Mouse (Mus musculus) embryonic facial prominence, embryonic 11.5 days (tissue): ENCODE measurements around the gene Pom121l2. TPM values are rescaled to one million over a fixed set of nuclear protein-coding genes. Genes with fewer than 3 reads are reported as not detected.

Experiments used
- ATAC-seq: fragments of 200-750 bp; cut with Nextera tagmentation; replicated peaks from 2 replicates; pipeline ENCODE4 v1.8.0; 2017; ENCODE audit warnings: low read depth; ENCODE audit not compliant: insufficient number of reproducible peaks, low FRiP score, low TSS enrichment
- DNase-seq: peaks from one replicate; pipeline ENCODE4 v3.0.0-alpha.2; 2015; ENCODE audit warnings: low spot score
- H3K27ac ChIP-seq: fragments of 300-500 bp; sonication (generic); replicated peaks from 2 replicates; pipeline ENCODE4 v1.5.1; 2014; ENCODE audit warnings: mild to moderate bottlenecking, low read depth, low read length, control low read depth
- H3K27me3 ChIP-seq: fragments of 300-500 bp; sonication (generic); 2 replicates; pipeline ENCODE4 v1.6.1; 2014; ENCODE audit warnings: mild to moderate bottlenecking, low read length, moderate library complexity, mixed read lengths; ENCODE audit not compliant: control insufficient read depth, insufficient read depth
- H3K36me3 ChIP-seq: fragments of 300-500 bp; sonication (generic); replicated peaks from 2 replicates; pipeline ENCODE4 v1.6.1; 2014; ENCODE audit warnings: low read depth, mild to moderate bottlenecking, low read length, moderate library complexity, mixed read lengths; ENCODE audit not compliant: control insufficient read depth, insufficient read depth
- H3K4me1 ChIP-seq: fragments of 300-500 bp; sonication (generic); 2 replicates; pipeline ENCODE4 v1.6.1; 2014; ENCODE audit warnings: low read length, mixed read lengths; ENCODE audit not compliant: control insufficient read depth, insufficient read depth
- H3K4me2 ChIP-seq: fragments of 300-500 bp; sonication (generic); 2 replicates; pipeline ENCODE4 v1.6.1; 2014; ENCODE audit warnings: low read depth, mild to moderate bottlenecking, control low read depth, low read length, moderate library complexity
- H3K4me3 ChIP-seq: fragments of 300-500 bp; sonication (generic); 2 replicates; pipeline ENCODE4 v1.5.1; 2014; ENCODE audit warnings: low read depth, low read length, control low read depth
- H3K9ac ChIP-seq: fragments of 300-500 bp; sonication (generic); replicated peaks from 2 replicates; pipeline ENCODE4 v1.6.1; 2014; ENCODE audit warnings: mild to moderate bottlenecking, control low read depth, low read length
- H3K9me3 ChIP-seq: fragments of 300-500 bp; sonication (generic); replicated peaks from 2 replicates; pipeline ENCODE4 v1.6.1; 2016; ENCODE audit warnings: mild to moderate bottlenecking, low read length, inconsistent platforms, mixed read lengths; ENCODE audit not compliant: control insufficient read depth
- WGBS: fragments of 180-500 bp; shearing (Covaris S2); extraction: QIAGEN DNeasy Blood & Tissue Kit; methylation state at CpG from one replicate; pipeline ENCODE4 v1.1.7; 2014; 5-methylcytosine and 5-hydroxymethylcytosine counted together
- polyA plus RNA-seq: library from polyadenylated mRNA; unstranded; fragments of >200 nt; fragmentation: Nextera tagmentation; extraction: Ambion mirVana; gene quantifications from 2 replicates; pipeline ENCODE4 v1.2.1, GENCODE M21; 2014

The Pom121l2 gene
- polyA plus RNA-seq = 0.24 TPM in 1 of 2 replicates, not detected in the other

DNA sequence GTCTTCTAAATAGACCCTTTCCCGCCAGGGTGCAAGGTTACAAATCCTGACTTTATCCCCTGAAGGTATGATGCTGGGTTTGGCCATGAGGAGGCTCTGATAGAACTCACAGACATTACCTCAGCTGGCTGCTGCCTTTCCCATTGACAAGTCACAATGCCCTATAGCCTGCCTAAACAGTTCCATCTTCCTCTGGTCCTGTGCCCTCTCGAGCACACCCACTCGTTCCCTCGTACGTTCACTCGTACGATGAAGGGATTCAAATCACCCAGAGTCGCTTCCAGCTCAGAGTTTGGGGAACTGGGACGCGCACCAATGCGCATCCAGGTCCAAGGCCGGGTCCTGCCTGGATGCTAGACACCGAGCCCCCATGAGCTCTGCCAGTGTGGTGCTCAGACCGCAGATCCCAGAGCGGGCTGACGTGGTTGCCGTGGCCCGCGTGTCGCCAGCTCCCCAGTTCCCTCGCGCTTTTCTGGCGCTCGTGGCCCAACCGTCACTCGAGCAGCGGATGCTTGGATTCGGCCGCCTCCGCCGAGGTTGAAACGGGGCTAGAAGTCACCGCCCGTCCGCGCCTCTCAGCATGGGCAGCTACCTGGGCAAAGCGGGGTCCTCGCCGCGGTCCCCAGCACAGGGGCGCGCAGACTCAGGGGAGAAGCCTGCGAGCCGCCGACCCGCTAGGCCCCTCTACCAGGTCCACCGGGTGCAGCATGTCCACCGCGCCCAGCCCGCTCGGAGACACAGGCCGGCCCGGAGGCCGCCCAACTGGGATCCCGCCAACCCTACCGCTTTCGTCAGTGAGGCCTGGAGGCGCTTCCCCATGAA lies at the start of gene Pom121l2:
TSS of gene Pom121l2 (plus strand) at position 214 of the 822 bp plus-strand sequence.
- ATAC-seq (peak; percentile 60; the same call in 1 of the 2 replicates), DNase-seq (peak; percentile 56)
- WGBS = under 1% methylated on average over 58 of the region's 58 CpGs
- peak within 1 kb of the TSS; percentile 95 for H3K4me2 ChIP-seq
- H3K9ac ChIP-seq = peak within 1 kb of the TSS; percentile 74
- no peaks in the 10 kb centered on the region for H3K36me3 ChIP-seq
- no peaks in the 10 kb centered on the region for H3K9me3 ChIP-seq
- peak within 1 kb of the TSS; percentile 57 for H3K4me3 ChIP-seq
- peaks cover 20% of the 10 kb centered on the region for H3K27me3 ChIP-seq
- no peak within 1 kb of the TSS for H3K27ac ChIP-seq
- H3K4me1 ChIP-seq = peaks cover 4% of the 10 kb centered on the region; the same call in 1 of the 2 replicates

DNA sequence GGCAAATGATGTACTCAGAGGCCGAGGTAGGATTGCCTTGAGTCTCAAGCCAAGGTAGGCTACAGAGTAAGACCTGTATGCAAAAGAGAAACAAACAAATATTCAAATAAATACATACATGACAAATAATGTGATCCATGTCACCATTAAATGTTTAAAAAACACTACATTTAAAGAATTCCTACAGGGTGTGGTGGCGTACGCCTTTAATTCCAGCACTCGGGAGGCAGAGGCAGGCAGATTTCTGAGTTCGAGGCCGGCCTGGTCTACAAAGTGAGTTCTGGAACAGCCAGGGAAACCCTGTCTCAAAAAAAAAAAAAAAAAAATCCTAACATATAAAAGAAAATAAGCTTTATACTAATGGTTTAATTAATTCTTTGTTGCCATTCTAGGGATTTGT lies 49.3 kb upstream of the Pom121l2 start:
- 44% methylated on average over 6 of the region's 6 CpGs for WGBS
- Histone ChIP-seq H3K4me3 (no peak overlapping the region), H3K9ac (no peak overlapping the region), H3K4me1 (no peaks in the 10 kb centered on the region), H3K27ac (no peak overlapping the region), H3K36me3 (no peaks in the 10 kb centered on the region), H3K9me3 (no peaks in the 10 kb centered on the region), H3K4me2 (no peak overlapping the region), H3K27me3 (no peaks in the 10 kb centered on the region)
- DNase-seq = no peak
- no peak for ATAC-seq

DNA sequence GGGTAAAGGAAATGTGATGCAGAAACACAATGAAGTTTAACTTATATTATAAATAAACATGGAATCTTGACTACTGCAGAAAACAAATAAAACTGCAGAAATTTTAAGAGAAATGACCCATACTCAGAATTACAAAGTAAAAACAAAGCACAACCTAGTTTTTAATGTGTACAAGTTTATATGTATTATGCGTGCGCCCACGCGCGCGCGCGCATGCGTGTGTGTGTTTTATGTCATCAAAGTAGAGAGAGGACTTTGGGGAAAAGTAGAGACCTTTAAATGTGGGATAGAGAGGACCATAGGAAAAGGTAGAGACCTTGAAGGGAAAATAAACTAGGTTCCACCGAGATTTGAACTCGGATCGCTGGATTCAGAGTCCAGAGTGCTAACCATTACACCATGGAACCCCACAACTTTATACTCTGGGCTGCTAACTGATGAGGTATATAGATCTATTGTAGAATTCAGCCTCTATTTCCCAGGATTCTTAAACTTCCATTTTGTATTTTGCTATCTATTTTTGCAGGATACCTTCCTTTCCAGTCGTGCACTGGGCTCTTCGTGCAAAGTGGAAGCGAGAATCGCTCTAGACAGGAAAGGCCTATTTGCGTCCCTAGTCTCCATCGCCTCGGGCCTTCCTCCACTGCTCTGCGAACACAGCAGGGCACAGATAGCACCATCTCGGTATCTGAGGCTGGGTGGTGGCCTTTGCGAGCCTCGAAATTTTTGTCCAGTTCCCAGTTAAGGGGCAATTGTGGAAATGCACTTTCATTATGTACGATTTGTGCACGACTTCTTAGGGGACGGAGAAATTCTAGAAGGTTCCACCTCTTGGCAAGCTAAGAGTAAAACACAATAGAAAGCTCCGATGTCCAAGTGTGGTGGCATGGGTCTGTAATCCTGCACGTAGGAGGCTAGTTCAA lies 47.1 kb upstream of the Pom121l2 start:
- ATAC-seq = peak; percentile 60; the same call in 1 of the 2 replicates
- Histone ChIP-seq H3K4me3 (0 out of 2 replicates have a peak overlapping the region, but pooled peaks have one; percentile 19), H3K9me3 (no peaks in the 10 kb centered on the region), H3K9ac (no peak overlapping the region), H3K27ac (no peak overlapping the region), H3K4me1 (no peaks in the 10 kb centered on the region), H3K4me2 (no peak overlapping the region; the same call in 1 of the 2 replicates), H3K36me3 (no peaks in the 10 kb centered on the region), H3K27me3 (no peaks in the 10 kb centered on the region)
- whole genome bisulfite sequencing = 5% methylated on average over 28 of the region's 28 CpGs
- DNase-seq = peak; percentile 72

DNA sequence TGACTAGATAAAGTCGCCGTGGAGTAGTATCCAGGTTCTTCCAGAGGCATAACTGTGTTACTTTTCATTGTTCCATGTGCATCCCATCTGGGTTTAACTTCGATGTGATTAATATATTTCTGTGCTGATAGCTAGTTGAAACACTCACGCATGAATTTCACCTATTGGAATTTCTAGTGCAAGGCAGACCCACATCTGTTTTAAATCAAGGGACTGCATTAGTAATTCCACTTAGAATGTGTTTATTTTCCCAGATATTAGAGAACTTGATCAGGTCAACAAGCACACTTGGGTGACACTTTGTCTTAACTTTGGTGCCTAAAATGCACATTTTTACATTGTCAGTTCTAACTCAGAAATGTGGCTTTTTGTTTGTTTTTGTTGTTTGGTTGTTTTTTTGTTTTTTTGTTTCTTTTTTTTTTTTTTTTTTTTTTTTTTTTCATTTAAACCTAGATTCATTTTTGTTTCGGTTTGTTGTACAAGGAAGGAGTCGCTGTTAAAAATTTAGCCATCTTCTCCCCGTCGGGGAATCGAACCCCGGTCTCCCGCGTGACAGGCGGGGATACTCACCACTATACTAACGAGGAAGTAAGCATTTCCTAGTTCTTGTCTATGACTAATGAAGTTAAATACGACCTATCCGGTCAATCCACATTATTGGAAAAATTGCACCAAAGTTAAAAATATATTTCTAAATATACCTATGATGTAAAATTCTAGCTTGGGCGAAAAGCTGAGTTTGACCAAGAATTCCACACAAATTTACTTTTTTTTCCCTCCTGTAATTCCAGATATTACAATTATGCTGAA lies 45.8 kb upstream of the Pom121l2 start:
- Histone ChIP-seq H3K9me3 (no peaks in the 10 kb centered on the region), H3K4me1 (no peaks in the 10 kb centered on the region), H3K9ac (no peak overlapping the region), H3K36me3 (no peaks in the 10 kb centered on the region), H3K4me3 (no peak overlapping the region), H3K27me3 (no peaks in the 10 kb centered on the region), H3K27ac (no peak overlapping the region), H3K4me2 (no peak overlapping the region)
- 7% methylated on average over 17 of the region's 17 CpGs for WGBS
- ATAC-seq (no peak), DNase-seq (peak; percentile 79)

DNA sequence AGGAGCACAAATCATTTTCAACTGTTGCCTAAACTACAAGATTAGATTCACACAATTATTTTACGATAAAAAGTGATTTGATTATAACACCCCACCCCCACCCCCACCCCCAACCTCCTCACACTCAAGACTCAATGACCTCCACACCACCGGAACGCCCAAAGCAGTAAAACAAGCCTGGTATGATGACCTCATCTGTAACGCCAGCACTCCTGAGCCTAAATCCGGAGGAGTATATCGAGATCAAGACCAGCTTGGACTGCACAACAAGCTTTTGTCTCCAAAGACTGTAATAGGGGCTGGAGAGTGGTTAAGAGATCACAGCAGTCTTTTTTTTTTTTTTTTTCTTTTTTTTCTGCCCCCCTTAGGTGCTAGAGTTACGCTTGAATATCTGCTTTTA lies 45.2 kb upstream of the Pom121l2 start:
- DNase-seq (peak; percentile 49), ATAC-seq (no peak)
- Histone ChIP-seq H3K4me2 (no peak overlapping the region), H3K9ac (no peak overlapping the region), H3K4me3 (no peak overlapping the region), H3K36me3 (no peaks in the 10 kb centered on the region), H3K4me1 (no peaks in the 10 kb centered on the region), H3K27me3 (no peaks in the 10 kb centered on the region), H3K9me3 (no peaks in the 10 kb centered on the region), H3K27ac (no peak overlapping the region)
- WGBS = 6% methylated on average over 7 of the region's 7 CpGs

DNA sequence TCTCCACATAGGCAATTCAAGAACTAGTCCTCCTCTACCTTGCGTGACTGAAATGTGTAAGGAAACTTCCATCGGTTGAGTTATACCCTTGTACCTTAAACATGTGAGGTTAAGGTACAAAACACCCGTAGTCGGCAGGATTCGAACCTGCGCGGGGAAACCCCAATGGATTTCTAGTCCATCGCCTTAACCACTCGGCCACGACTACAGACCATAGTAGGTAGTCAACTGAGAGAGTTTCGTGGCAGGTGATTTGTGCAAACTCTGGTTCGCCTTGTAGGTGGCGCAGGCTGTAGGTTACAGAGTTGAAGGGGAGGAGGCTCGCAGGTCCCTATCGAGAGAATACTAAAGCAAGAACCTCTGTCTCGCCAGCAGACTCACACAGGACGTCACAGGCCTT lies 44.0 kb upstream of the Pom121l2 start:
- WGBS = under 1% methylated on average over 17 of the region's 17 CpGs
- ATAC-seq = 0 out of 2 replicates have a peak, but pooled peaks have one; percentile 22
- H3K4me3 ChIP-seq = peak overlapping the region; percentile 29

DNA sequence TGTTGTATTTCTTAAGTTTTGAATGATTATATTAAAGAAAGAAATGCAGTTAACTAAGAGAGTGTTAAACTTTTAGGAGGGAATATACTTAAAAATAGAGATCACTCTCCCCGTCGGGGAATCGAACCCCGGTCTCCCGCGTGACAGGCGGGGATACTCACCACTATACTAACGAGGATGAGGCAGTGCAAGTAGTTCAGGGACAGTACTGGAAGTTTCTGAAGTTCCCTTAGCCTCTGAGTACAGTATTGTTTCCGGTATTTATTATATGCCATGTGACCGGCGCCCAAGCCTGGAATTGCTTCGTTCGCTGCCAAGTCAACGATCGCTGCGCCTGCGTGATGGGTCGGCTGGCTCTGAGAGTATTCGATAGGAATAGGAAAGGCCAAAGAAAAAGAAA lies 40.8 kb upstream of the Pom121l2 start:
- Histone ChIP-seq H3K9me3 (no peaks in the 10 kb centered on the region), H3K4me1 (no peaks in the 10 kb centered on the region), H3K4me2 (peak overlapping the region; percentile 35; the same call in 1 of the 2 replicates), H3K36me3 (no peaks in the 10 kb centered on the region), H3K4me3 (peak overlapping the region; percentile 40), H3K27ac (no peak overlapping the region), H3K9ac (0 out of 2 replicates have a peak overlapping the region, but pooled peaks have one; percentile 15), H3K27me3 (no peaks in the 10 kb centered on the region)
- ATAC-seq = peak; percentile 53
- under 1% methylated on average over 19 of the region's 19 CpGs for WGBS
- DNase-seq = peak; percentile 97

More for the DNA sequence above, 44.0 kb upstream of the Pom121l2 start:
- Histone ChIP-seq H3K27ac (no peak overlapping the region), H3K27me3 (no peaks in the 10 kb centered on the region), H3K9me3 (no peaks in the 10 kb centered on the region), H3K36me3 (no peaks in the 10 kb centered on the region), H3K9ac (no peak overlapping the region), H3K4me1 (no peaks in the 10 kb centered on the region), H3K4me2 (peak overlapping the region; percentile 25)
- peak; percentile 81 for DNase-seq
